Mouse (Mus musculus) testis, adult 2 months (tissue): ENCODE measurements around the gene Man1a.

ENCODE experiments used
- CTCF ChIP-seq: fragments of 200-500 bp; IDR thresholded peaks from 2 replicates; pipeline ENCODE4 v1.5.1; 2012; ENCODE audit warnings: low read depth, mild to moderate bottlenecking, inconsistent platforms, low read length, moderate library complexity; ENCODE audit not compliant: control insufficient read depth, insufficient read depth, insufficient replicate concordance
- POLR2A ChIP-seq: fragments of 200-500 bp; IDR thresholded peaks from 2 replicates; pipeline ENCODE4 v1.6.1; 2012; ENCODE audit warnings: low read depth, mild to moderate bottlenecking, inconsistent platforms, low read length, moderate library complexity; ENCODE audit not compliant: control insufficient read depth

DNA sequence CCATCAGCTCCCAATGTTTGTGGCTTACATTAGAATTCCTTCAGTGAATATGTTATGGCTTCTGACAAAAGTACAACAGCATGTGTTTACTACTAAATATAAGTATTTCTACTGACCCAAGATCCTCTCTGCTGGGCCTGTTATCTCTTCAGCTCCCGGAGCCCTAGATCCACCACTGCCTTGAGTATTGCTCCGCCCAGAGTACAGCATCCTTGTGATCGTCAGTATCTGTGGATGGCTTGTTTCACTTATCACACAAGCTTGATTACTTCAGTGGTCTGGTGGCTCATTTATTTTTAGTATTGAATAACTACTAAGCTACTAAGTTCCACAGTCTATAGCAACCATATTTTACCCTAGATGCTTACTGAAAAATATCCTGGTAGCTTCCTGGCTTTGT lies 33.1 kb downstream of the Man1a start:
- TF ChIP-seq POLR2A: no peak
- TF ChIP-seq CTCF: no peak
